Mouse (Mus musculus) telencephalon, adult 2 months (tissue): ENCODE results near the gene Fam208b.
A peak's percentile ranks its signal among the peaks of the same experiment; 100 is the strongest.
"Not testable (repeated sequence)": the region's sequence is repeated elsewhere in the genome, so short reads cannot be mapped to it uniquely, and the experiment has no call there.

Experiments
- DNase-seq: peaks from one replicate; pipeline ENCODE4 v3.0.0-alpha.2; 2011; ENCODE audit warnings: low read depth, low spot score

The Fam208b gene

DNA sequence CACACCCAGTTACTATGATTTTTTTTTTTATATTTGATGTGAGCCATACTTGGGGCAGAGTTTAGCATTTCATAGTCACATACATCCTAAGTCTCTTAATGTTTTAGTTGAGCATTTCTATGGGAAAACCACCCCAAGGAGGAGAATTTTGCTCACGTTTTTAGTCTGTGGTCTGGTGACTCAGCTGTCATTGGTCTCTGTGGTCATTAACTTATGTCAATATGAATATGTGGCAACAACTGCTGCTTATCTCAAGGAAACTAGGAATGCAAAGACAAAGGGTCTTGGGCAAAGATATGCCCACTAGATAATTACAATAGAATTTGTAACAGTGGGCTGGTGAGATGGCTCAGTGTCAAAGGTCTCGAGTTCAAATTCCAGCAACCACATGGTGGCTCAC, 47.0 kb downstream of the Fam208b start:
- no peak for DNase-seq

DNA sequence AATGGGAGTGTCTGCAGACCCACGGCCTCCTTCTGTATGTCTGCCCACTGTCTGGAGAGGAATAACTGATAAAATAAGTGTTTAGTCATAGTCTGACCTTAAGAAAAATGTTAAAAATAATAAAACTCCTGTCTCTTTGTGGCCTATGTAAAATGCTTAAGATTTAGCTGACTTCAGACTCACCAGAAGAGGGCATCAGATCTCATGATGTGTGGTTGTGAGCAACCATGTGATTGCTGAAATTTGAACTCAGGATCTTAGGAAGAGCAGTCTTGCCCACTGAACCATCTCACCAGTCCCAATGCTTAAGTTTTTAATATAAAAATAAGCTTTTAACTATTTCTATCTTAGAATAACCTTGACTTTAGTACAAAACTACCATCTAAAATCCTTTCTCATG, 47.8 kb downstream of the Fam208b start:
- DNase-seq: no peak

DNA sequence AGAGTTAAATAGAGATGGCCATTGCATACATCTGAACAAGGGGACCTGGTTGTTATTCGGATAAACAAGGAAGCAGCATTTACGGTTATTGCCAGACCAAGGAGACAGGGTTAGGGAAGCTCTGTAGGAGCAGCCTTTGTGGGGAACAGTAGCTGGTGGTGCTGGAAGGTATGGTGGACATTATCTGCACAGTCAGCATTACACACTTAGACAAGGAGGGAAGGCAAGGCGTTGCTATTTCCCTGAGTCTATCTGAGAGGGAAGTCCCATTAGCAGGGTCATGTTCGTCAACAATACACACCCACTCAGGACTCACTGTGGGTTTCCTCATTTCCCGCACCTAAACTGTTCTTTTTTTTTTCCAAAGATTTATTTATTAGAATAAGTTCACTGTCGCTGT, 63.1 kb downstream of the Fam208b start:
- no peak for DNase-seq

DNA sequence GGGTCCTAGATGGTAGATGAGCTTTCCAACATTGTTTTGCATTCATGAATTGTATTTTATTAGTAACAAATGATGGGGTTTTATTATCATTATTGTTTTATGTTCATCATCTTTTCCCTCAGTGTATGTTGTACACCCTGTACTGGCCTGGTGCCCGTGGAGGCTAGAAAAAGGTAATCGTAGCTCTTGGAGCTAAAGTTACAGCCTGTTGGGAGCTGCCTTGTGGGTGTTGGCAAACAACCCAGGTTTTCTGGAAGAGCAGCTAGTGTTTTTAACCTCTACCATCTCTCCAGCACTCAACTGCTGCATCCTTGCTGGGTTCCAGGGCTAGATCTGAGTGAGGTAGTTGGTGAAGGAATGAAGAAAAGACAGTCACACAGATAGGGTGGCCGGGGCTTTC, 63.5 kb downstream of the Fam208b start:
- DNase-seq: no peak

DNA sequence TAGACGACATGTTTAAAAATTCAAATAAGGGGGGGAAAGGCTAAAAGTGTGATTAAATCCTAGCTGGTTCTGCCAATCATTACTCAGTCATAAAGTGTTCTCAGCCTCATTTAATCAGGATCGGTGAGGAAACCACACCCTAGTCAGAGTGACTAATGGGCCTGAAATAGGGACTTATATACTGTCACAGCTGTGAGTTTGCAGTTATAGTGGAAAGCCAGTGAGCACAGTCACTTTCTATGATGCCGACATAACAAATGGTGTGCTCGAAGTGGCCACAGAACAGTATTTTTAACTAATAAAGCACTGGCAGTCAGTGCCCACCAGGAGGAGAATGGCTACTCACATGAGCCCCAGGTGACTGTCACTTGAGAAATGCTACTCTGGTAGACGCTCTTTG, 66.0 kb downstream of the Fam208b start:
- no peak for DNase-seq

DNA sequence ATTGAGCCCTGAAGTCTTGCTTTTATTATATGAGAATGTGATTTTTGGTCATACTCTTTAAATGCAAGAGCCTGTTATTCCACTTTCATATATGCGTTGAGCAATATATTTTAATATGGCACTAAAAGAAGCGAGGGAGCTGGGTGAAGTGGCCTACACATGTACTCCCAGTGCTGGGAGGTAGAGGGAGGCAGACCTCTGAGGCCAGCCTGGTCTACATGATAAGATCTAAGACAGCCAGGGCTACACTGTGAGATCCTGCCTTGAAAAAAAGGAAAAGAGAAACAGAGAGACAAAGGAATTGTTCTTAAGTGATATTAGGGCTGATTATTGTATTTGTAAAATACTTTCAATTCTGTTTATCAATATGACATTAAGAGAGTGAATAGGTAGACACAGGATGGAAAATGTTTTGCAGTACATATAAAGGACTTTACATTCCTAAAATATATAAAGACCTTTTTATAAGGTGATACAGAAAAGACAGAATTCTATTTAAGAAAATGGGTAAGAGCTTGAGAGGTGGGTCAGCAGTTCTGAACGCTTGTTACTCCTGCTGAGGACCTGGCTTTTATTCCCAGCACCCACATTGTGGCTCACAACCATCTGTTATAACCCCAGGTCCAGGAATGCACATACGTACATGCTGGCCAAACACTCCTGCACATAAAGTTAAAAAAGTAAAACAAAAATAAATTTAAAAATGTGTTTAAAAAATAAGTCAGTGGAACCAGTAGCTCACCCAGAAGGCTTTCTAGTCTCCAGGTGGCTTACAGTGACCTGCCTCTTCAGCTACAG, 66.6 kb downstream of the Fam208b start:
- no peak for DNase-seq

DNA sequence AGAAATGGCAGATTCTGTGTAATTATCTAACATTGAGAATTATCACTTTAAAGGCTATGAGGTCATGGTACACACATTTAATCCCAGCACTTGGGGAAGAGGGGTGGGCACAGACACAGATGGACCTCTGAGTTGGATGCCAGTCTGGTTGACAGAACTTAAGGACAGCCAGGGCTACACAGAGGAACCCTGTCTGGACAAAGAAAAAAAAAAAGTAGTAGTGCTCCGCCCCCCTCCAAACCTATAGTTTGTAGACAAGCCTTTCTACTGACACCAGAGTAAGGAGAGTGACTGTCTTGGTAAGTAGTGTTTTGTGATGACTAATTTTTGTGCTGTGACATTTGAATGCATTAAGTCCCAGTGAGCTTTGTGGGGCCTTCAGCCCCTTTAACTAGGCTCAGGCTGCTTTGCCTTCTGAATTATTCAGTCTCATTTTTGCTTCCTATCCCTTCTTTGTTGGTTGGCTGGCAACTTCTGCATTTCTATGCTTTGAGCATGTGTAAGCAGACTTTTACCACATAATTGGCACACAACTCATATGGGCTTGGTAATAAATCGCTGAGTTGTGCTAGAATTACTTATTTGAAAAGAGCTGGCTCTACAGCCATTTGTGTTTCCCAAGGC, 69.6 kb downstream of the Fam208b start:
- no peak for DNase-seq

DNA sequence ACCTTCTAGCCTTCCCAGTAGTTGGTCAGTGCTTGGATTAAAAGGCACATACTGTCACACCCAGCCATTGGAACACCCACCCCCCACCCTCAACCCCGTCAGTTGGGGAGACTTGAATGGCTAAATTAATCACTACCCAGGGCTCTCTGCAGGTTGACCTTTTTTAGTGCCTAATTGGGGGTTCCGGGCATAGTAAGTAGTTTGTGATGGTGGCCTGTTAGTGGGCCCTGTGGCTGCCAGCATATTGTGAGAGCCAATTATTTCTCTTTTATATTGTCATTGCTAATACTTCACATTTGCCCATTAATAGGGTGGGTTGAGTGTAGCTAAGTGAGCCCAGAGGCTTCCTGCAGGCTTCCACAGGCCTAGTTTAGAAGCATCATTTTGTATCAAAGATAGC, 70.7 kb downstream of the Fam208b start:
- DNase-seq: no peak

DNA sequence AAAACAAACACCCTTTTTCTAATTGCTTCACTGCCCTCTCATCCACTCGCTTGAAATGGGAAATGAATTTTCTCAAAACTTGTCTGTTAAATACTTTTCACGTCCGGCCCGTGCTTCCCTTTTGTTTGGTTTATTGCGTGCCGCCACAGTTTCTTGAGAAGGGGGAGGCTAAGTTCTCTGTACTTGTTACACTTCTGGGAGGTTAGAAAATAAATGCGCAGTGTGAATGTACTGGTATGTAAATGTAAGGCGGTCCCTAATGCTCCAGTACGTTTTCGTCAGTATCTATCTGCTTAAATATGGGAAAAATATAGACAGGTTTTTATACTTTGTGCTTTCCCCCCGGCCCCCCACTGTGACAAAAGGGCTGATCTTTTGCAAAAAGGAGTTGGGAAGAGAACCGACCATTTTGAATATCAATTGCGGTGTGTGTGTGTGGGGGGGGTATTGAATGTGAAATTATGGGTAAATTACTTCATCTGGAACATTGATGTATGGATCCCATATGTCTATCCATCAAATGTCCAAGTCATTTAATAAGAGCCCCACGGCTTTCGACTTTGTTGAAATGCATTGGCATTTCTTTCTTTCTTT, 71.8 kb downstream of the Fam208b start:
- no peak for DNase-seq

DNA sequence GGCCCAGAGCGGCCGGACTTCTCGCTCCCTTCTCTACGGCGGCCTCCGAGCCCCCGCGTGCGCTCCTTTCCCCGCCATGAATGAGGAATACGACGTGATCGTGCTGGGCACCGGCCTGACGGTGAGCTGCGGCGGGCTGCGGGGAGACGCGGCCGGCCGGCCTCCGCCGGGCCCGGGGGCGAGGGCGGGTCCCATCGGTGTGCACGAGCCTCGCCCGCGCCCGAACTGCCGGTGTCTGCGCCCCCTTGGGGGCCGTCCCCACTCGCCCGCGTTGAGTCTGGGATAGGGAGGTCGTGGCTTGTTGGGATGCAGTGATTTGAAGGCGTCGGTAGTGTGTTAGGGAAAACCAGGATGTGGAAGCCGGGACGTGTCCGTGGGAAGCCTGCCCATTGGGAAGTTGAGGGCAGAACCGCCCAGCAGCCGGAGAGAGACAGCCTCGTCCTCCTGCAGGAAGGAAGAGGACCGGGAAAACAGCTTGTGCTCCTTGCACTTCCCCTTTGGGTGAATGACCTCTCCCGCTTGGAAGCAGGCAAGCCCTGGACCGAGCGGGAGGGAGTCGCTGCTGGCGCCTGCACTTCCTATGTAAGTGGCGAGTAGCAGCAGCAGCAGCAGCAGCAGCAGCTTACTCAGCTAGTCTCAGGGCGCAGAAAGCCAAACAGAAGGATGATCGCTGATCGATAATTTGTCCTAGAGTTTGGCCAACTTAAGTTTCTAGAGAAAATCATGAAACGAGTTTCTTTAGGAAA, 72.5 kb downstream of the Fam208b start:
- DNase-seq: peak; percentile 48

DNA sequence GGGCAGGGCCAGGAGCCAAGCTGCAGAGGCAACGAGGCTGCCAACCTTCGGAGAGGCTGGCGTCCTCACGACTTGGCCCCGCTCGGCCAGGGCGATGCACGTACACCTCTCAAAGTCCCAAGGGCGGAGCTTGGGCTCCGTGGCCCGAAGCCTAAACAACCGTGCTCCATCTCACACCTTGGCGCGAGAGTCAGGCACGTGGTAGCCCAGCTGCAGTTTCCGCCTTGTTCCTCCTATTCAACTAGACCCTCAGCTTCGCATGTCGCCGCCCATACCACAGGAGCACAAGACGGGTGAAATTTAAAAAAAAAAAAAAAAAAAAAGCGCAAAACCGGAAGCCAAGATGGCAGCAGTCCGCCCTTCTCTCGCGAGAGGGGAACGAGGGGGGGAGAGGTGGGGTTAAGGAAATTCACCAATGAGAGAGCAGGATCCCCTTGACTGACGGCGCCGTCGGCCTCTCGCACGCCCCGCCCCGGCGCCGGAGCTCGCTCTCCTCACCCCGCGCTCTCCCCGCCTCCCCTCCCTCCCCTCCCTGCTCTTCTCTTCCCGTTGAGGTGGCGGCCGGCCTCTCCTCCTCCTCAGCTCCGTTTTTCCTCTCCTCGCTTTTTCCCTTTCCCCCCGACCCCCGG, 73.2 kb downstream of the Fam208b start, which contains the start of gene Gdi2:
TSS of gene Gdi2 (plus strand) at position 470 of the 629 bp plus-strand sequence.
- peak; percentile 97 for DNase-seq

DNA sequence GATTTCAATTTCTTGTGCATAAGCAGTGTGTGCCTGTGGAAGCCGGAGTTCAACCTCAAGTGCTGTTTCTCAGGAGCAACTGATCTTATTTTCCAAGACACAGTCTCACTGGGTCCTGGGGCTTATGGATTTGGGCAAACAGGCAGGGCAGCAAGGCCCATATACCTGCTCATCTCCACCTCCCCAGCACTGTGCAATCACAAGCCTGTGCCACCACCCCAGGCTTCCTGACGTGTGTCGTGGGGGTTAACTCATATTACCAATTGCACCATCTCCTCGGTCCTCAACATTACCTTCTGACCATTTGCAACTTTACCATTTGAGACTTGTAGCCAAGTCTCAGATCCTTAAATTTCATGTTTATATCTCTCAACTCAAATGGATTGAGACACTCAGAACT, 76.8 kb downstream of the Fam208b start:
- no peak for DNase-seq

DNA sequence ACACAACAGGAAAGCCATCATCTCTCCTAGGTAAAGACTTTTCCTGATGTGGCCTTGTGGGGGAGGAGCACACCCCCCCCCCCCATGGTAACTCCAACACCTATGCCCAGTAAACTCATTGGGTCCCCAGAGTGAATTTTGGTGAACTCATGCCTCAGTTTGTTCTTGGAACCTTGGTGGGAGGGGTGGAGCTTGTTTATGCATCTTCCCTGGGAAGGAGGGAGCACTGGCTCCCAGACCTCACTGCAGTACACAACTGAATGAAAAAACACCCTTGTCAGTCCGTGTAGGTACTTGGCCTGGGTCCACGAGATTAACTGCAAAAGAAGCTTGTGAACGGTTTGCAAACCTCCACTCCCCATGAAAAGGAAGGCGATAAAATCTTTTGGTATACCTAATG, 78.5 kb downstream of the Fam208b start:
- DNase-seq: no peak

DNA sequence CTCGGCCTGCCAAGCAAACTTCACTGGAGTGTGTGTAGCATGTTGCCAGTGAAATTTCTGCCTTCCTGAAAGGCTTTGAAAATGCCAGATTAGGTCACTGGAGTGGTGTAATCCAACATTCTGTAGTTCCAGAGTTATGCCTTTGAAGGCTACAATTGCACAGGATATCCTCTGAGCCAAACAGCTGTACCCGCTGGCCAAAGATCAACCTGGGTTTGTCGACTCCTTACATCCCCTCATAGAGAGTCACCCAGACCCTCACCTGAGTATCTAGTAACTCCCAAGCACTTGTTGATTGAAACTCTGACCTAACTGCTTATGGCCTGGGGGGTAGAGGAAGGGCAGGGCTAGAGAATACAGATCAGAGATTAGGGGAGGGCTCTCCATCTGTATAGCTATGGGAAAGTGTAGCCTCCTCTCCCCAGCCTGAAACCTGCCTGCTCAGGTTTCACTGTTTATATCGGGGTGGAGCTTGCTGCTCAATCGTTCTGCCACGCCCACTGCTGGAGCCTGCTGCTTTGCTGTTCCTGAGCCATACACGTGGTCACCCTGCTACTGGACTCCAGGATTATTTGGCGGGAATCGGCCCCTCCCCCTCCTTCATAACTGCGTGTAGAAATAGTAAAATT, 79.1 kb downstream of the Fam208b start:
- no peak for DNase-seq

DNA sequence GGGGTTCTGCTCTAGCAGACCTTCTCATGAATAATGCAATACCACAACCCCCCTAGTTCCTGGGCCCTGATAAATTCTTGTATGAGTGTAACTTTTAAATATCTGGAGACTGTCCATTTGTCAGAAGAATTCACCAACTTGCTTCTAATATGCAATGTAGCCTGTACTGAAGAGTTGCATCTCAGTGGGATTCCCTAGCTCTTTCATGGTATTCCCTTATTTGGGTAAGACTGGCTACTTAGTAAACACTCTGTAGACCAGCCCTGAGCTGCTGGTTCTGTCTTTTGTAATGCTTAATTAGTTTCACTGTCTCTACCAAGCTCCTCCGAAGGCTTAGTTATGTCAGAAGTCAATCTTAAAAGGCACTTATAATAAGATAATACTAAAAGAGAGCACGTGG, 79.7 kb downstream of the Fam208b start:
- not testable (repeated sequence) for DNase-seq

DNA sequence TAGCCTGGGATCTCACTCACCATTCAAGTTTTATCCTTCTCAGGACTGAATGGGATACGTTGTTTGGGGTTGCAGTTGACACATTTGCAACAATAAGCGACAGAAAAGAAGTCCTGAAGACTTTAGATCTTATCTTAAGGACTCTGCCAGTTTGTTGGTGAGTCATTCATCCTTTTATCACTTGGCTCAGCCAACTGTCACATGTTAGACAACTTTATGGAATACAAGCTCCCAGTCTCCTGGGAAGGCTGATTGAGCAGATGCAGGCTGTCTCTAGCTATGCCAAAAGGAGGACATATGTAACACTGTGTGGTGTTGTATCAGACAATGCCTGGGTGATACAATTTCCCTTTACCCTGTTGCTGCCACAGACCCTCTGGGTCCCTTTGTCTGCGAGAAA, 80.5 kb downstream of the Fam208b start:
- DNase-seq: no peak

DNA sequence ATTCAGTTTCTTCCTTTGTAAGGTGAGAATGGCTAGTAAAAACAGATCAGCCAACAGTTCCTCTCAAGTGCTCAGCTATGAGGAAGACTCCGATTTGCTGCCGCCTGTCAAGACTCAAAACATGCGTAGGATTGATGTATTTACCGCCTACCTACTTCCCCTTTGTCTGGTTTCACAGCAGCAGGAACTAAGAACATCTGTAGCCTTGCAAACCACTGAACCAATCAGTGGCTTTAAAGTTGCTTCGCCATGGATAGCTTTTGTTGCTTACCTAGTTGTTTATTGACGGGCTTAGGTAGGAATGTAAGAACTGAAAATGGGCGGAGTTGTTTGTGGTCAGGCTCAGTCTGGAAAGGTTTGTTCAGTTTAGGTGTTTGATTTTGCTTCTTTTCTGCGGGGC, 84.6 kb downstream of the Fam208b start:
- no peak for DNase-seq

DNA sequence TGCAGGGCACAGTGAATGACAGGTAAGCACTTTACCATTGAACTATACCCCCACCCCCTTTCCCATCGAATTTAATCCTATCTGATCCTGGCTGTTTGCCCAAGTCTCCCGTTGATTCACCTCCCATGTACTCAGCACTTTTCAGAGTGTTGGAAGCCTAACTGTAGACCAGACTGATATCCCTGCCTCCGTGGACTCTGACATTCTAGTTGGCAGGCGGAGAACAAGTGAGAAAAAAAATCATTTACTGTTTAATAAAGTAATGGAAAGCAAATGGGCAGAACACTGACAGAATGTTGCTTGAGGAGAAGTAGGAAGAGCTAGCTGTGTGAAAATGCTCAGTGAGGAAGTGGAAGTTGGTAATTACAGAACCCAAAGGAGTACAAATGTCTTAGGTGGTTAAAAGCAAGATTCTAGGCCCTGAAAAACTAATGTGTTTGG, 85.3 kb downstream of the Fam208b start:
- DNase-seq: no peak

DNA sequence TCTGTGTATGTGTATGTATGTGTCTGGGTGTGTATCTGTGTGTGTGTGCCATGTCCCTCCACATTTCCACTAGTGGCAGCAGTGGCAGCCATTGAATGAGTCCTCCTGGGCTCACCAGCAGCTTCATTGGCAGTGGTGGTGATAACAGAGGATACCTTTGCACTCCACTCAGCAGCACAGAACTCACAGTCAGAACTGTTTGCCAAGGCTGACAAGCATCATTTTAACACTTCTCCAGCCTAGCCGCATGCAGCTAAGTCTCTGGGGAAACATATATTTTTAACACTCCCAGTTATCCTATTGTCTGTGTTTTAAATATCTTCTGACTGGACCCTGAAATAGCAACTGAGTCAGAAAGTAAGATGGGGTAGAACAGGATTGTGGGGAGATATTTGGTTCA, 87.0 kb downstream of the Fam208b start:
- DNase-seq: no peak

DNA sequence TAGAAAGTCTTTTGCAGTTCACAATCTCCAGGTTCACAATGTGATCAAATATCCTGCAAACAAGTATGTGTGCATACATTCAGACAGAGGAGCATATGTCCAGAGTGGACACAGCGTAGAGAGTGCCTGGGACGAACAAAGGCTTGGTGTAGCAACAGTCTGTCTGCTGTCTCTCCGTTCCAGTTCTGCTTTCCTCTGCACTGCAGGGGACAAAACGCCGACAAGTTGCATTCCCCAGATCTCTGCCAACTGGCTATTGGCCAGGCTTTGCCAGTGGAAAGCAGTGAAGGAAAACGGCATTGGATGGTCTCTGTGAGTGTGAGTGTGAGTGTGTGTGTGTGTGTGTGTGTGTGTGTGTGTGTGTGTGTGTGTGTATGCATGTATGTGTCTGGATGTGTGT, 87.4 kb downstream of the Fam208b start:
- no peak for DNase-seq

DNA sequence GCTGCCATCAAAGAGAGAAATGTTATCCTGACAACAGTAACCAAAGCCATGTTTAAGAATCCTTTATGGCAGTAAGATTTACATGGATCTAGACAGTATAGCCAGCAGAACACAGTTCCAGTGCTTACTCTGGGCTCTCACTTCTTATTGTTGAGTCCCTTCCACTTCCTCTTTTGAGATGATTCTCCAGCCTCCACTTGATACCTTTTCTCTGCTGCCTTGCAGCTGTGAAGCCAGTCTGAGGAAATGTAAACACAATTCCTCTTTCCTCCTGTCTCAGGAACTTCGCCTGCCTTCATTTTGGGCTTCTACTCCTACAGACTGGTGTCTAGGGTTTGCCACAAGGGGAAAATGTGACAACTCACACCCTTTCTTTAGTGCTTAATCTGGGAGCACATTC, 90.9 kb downstream of the Fam208b start:
- not testable (repeated sequence) for DNase-seq
